8 mouse cellular contexts compared by ENCODE assay signal in the genomic region with DNA sequence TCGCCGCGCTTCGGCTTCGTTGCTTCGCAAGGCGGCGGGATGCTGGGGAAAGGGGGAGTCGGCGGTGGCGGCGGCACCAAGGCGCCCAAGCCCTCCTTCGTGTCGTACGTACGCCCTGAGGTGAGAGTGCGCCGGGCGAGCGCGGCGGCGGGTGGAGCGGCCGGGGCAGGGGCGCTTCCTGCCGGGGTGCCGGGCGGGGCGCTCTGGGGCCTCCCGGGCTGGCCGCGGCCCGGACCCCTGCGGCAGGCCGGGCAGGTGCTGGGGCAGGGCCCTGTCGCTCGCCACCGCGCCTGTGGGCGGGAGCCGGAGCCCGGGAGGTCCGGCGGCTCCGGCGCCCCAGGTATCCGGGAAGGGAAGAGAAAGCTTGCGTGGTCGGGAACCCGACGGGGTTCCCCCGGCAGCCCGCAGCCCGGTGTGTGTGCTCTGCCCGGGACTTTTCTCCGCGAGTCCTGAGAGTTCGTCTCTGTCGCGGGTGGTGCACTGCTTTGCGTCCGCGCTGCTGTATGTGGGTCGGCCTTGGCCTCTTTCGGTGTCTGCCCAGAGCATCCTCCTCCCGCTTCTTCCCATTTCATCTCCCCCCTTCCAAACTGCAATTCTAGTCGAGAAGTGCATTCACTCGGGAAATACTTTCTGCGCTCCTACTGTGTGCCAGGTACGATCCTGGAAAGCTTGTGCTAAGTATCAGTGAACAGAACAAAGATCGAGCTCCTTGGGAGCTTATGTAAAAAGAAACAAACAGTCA. TPM values are rescaled to one million over a fixed set of nuclear protein-coding genes. Genes with fewer than 3 reads are reported as not detected.
DNase-seq lines count a peak whose midpoint lies in the region; TF ChIP-seq lines count a peak whose summit lies in the region.

No protein-coding gene starts in this region.

- TF ChIP-seq CTCF in layer of hippocampus, adult 2 months (conservative IDR thresholded peaks at IDR 0.05): no peak; the same call in 1 of the 2 replicates

- H3K4me2 ChIP-seq in myocyte (ENCODE audit: low read depth): peak overlapping the region; percentile 89

- H3K27ac ChIP-seq in layer of hippocampus, adult 2 months: peak overlapping the region; percentile 97
- peak overlapping the region; percentile 92 for H3K27ac ChIP-seq in forebrain, embryonic 10.5 days
- H3K27ac ChIP-seq in limb, embryonic 10.5 days: peak overlapping the region; percentile 95

- TF ChIP-seq POLR2A in myocyte (IDR thresholded peaks at IDR 0.05; ENCODE audit: insufficient read length, low read depth): no peak

- DNase-seq in layer of hippocampus, adult 2 months (ENCODE audit: low spot score in 2 of 2): no peak
- DNase-seq in layer of hippocampus, postnatal 25 days (ENCODE audit: extremely low spot score in 1 of 2, low spot score in 1 of 2): no peak
- peak; percentile 50 for DNase-seq in NIH3T3 (ENCODE audit: low read depth)
- DNase-seq in forebrain, embryonic 10.5 days (ENCODE audit: extremely low spot score, low spot score): peak; percentile 41
- no peak for DNase-seq in limb, embryonic 10.5 days (ENCODE audit: low spot score)
- no peak for DNase-seq in urinary bladder, postnatal 36 days (ENCODE audit: low spot score in 2 of 2)
- no peak for DNase-seq in layer of hippocampus, adult 18-20 months (ENCODE audit: low spot score in 2 of 2)

- no peaks in the 10 kb centered on the region for H3K36me3 ChIP-seq in forebrain, embryonic 10.5 days (replicated peaks)
- no peaks in the 10 kb centered on the region for H3K36me3 ChIP-seq in limb, embryonic 10.5 days
- H3K36me3 ChIP-seq in myocyte (ENCODE audit: control insufficient read depth, insufficient read depth): no peaks in the 10 kb centered on the region

- peaks cover 32% of the 10 kb centered on the region for H3K4me1 ChIP-seq in forebrain, embryonic 10.5 days
- H3K4me1 ChIP-seq in limb, embryonic 10.5 days: peaks cover 31% of the 10 kb centered on the region

- WGBS in forebrain, embryonic 10.5 days: under 1% methylated on average over 72 of the region's 73 CpGs
- under 1% methylated on average over 73 of the region's 73 CpGs for WGBS in limb, embryonic 10.5 days

- H3K9me3 ChIP-seq in forebrain, embryonic 10.5 days: no peaks in the 10 kb centered on the region
- H3K9me3 ChIP-seq in limb, embryonic 10.5 days (replicated peaks): no peaks in the 10 kb centered on the region

- H3K27me3 ChIP-seq in forebrain, embryonic 10.5 days (ENCODE audit: poor library complexity, severe bottlenecking): no peaks in the 10 kb centered on the region
- H3K27me3 ChIP-seq in limb, embryonic 10.5 days (ENCODE audit: low read depth, poor library complexity, severe bottlenecking): no peaks in the 10 kb centered on the region
- H3K27me3 ChIP-seq in myocyte (ENCODE audit: control insufficient read depth, insufficient read depth, insufficient read length): no peaks in the 10 kb centered on the region

- H3ac ChIP-seq in myocyte (ENCODE audit: control insufficient read depth, insufficient read length): peak overlapping the region; percentile 70

- H3K79me2 ChIP-seq in myocyte (ENCODE audit: control insufficient read depth, insufficient read depth): peaks cover 51% of the 10 kb centered on the region

- peak overlapping the region; percentile 89 for H3K4me3 ChIP-seq in layer of hippocampus, adult 2 months
- peak overlapping the region; percentile 86 for H3K4me3 ChIP-seq in forebrain, embryonic 10.5 days
- peak overlapping the region; percentile 96 for H3K4me3 ChIP-seq in limb, embryonic 10.5 days
- H3K4me3 ChIP-seq in myocyte: peak overlapping the region; percentile 47

TF ChIP-seq in myocyte, 11 proteins besides CTCF, POLR2A, EP300 and RAD21:
- TF ChIP-seq POLR2AphosphoS2 (IDR thresholded peaks at IDR 0.05; ENCODE audit: insufficient read length, low read depth): no peak
- peak in 1 of 3 experiments; percentile 24 for TF ChIP-seq MYOD1 (IDR thresholded peaks at IDR 0.05; ENCODE audit: control insufficient read depth in 1 of 3, insufficient read length in 2 of 3, low read depth in 2 of 3)
TF ChIP-seq in myocyte: peak in this region for 1.

RNA-seq across cellular contexts. Expression of a gene that starts 0.5 kb away (rescaled TPM):
- 10 to 100 TPM; 58.1 to 58.9 TPM for total RNA-seq in layer of hippocampus, adult 2 months (2021)
- 10 to 100 TPM; 50.9 to 54.8 TPM for total RNA-seq in layer of hippocampus, postnatal 25 days (2021)
- 15.4 and 15.9 TPM in 2 replicates for polyA plus RNA-seq in forebrain, embryonic 10.5 days (2016; fragmentation: Nextera tagmentation; extraction: Ambion mirVana)
- 16.1 and 22.3 TPM in 2 replicates for polyA plus RNA-seq in limb, embryonic 10.5 days (2016; fragmentation: Nextera tagmentation; extraction: Ambion mirVana)
- polyA plus RNA-seq in myocyte (2012; fragmentation: generic; extraction: Trizol): 6.2 TPM
- total RNA-seq in layer of hippocampus, adult 18-20 months (2021): 10 to 100 TPM; 61.3 to 65.7 TPM

Comparison
In these comparisons a context has a peak if more than half of its experiments do, and no peak if none do; other contexts are left out.
1. DNase-seq: peak in NIH3T3 (single experiment) and forebrain, embryonic 10.5 days (single experiment); none in layer of hippocampus, adult 2 months (0 of 2), layer of hippocampus, postnatal 25 days (0 of 2), limb, embryonic 10.5 days (single experiment), urinary bladder, postnatal 36 days (0 of 2) and layer of hippocampus, adult 18-20 months (0 of 2).
2. Peak in every context shown above with its lines, with median percentiles within 50 percentile points of each other: H3K27ac ChIP-seq and H3K4me3 ChIP-seq.